Mouse (Mus musculus): ENCODE data around the gene Rad17. TPM values are rescaled to one million over a fixed set of nuclear protein-coding genes. Genes with fewer than 3 reads are reported as not detected.

Rad17 gene
- polyA plus RNA-seq, 1 experiment from 2014 or later: 18.6 TPM

GRCm38 (mm10) chr13:100603738-100604095 lies 47.1 kb downstream of the Rad17 start:
- Histone ChIP-seq H3K9ac (ENCODE audit: low read depth, low read length) (no peak overlapping the region), H3K4me2 (ENCODE audit: low read length) (no peak overlapping the region), H3K27me3 (ENCODE audit: insufficient read depth, low read length) (no peaks in the 10 kb centered on the region), H3K9me3 (replicated peaks; ENCODE audit: low read length) (no peaks in the 10 kb centered on the region), H3K36me3 (ENCODE audit: insufficient read depth, low read length) (peaks cover 3% of the 10 kb centered on the region; the same call in 1 of the 2 replicates), H3K27ac (0 out of 2 replicates have a peak overlapping the region, but pooled peaks have one; percentile 31), H3K4me3 (replicated peaks; ENCODE audit: low read depth, low read length) (no peak overlapping the region), H3K4me1 (replicated peaks; ENCODE audit: insufficient read depth, low read length) (no peaks in the 10 kb centered on the region)
- TF ChIP-seq CTCF (IDR thresholded peaks at IDR 0.05; ENCODE audit: low read depth): no peak
- ATAC-seq (replicated peaks; ENCODE audit: low FRiP score, low read depth) (no peak), DNase-seq (ENCODE audit: low spot score) (no peak)
- WGBS: 94% methylated on average over 11 of the region's 11 CpGs

- no peak for DNase-seq (ENCODE audit: low spot score)
- H3K27ac ChIP-seq: peak overlapping the region; percentile 31; the same call in 1 of the 2 replicates
- no peak overlapping the region for H3K4me3 ChIP-seq (replicated peaks; ENCODE audit: low read depth, low read length)
- no peaks in the 10 kb centered on the region for H3K9me3 ChIP-seq (replicated peaks; ENCODE audit: low read length)
- no peak for ATAC-seq (replicated peaks; ENCODE audit: low FRiP score, low read depth)
- H3K27me3 ChIP-seq (ENCODE audit: insufficient read depth, low read length): no peaks in the 10 kb centered on the region
- no peak overlapping the region for H3K4me2 ChIP-seq (ENCODE audit: low read length)
- no peak overlapping the region for H3K9ac ChIP-seq (ENCODE audit: low read depth, low read length)
- TF ChIP-seq CTCF (IDR thresholded peaks at IDR 0.05; ENCODE audit: low read depth): no peak
- H3K36me3 ChIP-seq (ENCODE audit: insufficient read depth, low read length): peaks cover 3% of the 10 kb centered on the region; the same call in 1 of the 2 replicates
- WGBS: 88% methylated on average over 10 of the region's 10 CpGs
- H3K4me1 ChIP-seq (replicated peaks; ENCODE audit: insufficient read depth, low read length): no peaks in the 10 kb centered on the region
Observed at GRCm38 (mm10) chr13:100603031-100603737, 47.7 kb downstream of the Rad17 start.

- peaks cover 3% of the 10 kb centered on the region; the same call in 1 of the 2 replicates for H3K36me3 ChIP-seq (ENCODE audit: insufficient read depth, low read length)
- H3K4me2 ChIP-seq (ENCODE audit: low read length): no peak overlapping the region
- no peak for TF ChIP-seq CTCF (IDR thresholded peaks at IDR 0.05; ENCODE audit: low read depth)
- no peaks in the 10 kb centered on the region for H3K9me3 ChIP-seq (replicated peaks; ENCODE audit: low read length)
- H3K27ac ChIP-seq: peak overlapping the region; percentile 31; the same call in 1 of the 2 replicates
- H3K4me1 ChIP-seq (replicated peaks; ENCODE audit: insufficient read depth, low read length): no peaks in the 10 kb centered on the region
- WGBS: 57% methylated on average over 5 of the region's 5 CpGs
- H3K4me3 ChIP-seq (replicated peaks; ENCODE audit: low read depth, low read length): no peak overlapping the region
- no peak overlapping the region for H3K9ac ChIP-seq (ENCODE audit: low read depth, low read length)
- ATAC-seq (replicated peaks; ENCODE audit: low FRiP score, low read depth): peak; percentile 92
- DNase-seq (ENCODE audit: low spot score): peak; percentile 48
- no peaks in the 10 kb centered on the region for H3K27me3 ChIP-seq (ENCODE audit: insufficient read depth, low read length)
Observed at GRCm38 (mm10) chr13:100602239-100602902, 48.5 kb downstream of the Rad17 start.

- Histone ChIP-seq H3K27ac (no peak overlapping the region), H3K4me3 (replicated peaks; ENCODE audit: low read depth, low read length) (no peak overlapping the region)
Observed at GRCm38 (mm10) chr13:100601034-100601433, 49.8 kb downstream of the Rad17 start.

GRCm38 (mm10) chr13:100600317-100600716 lies 50.5 kb downstream of the Rad17 start:
- Histone ChIP-seq H3K36me3 (ENCODE audit: insufficient read depth, low read length) (peaks cover 6% of the 10 kb centered on the region; the same call in 1 of the 2 replicates), H3K9me3 (replicated peaks; ENCODE audit: low read length) (no peaks in the 10 kb centered on the region), H3K4me1 (replicated peaks; ENCODE audit: insufficient read depth, low read length) (no peaks in the 10 kb centered on the region), H3K4me3 (replicated peaks; ENCODE audit: low read depth, low read length) (no peak overlapping the region), H3K27ac (no peak overlapping the region), H3K27me3 (ENCODE audit: insufficient read depth, low read length) (no peaks in the 10 kb centered on the region), H3K4me2 (ENCODE audit: low read length) (0 out of 2 replicates have a peak overlapping the region, but pooled peaks have one; percentile 2), H3K9ac (ENCODE audit: low read depth, low read length) (no peak overlapping the region)
- DNase-seq (ENCODE audit: low spot score) (no peak), ATAC-seq (replicated peaks; ENCODE audit: low FRiP score, low read depth) (no peak)
- TF ChIP-seq CTCF (IDR thresholded peaks at IDR 0.05; ENCODE audit: low read depth): no peak
- WGBS: 76% methylated on average over 12 of the region's 12 CpGs

More at GRCm38 (mm10) chr13:100601034-100601433, 49.8 kb downstream of the Rad17 start:
- Histone ChIP-seq H3K4me2 (ENCODE audit: low read length) (0 out of 2 replicates have a peak overlapping the region, but pooled peaks have one; percentile 2), H3K27me3 (ENCODE audit: insufficient read depth, low read length) (no peaks in the 10 kb centered on the region), H3K4me1 (replicated peaks; ENCODE audit: insufficient read depth, low read length) (no peaks in the 10 kb centered on the region), H3K9ac (ENCODE audit: low read depth, low read length) (no peak overlapping the region), H3K9me3 (replicated peaks; ENCODE audit: low read length) (no peaks in the 10 kb centered on the region), H3K36me3 (ENCODE audit: insufficient read depth, low read length) (peaks cover 6% of the 10 kb centered on the region; the same call in 1 of the 2 replicates)
- ATAC-seq (replicated peaks; ENCODE audit: low FRiP score, low read depth): no peak
- WGBS: 70% methylated on average over 8 of the region's 8 CpGs
- DNase-seq (ENCODE audit: low spot score): no peak
- TF ChIP-seq CTCF (IDR thresholded peaks at IDR 0.05; ENCODE audit: low read depth): no peak

- H3K36me3 ChIP-seq (ENCODE audit: insufficient read depth, low read length): peaks cover 6% of the 10 kb centered on the region; the same call in 1 of the 2 replicates
- no peak overlapping the region for H3K27ac ChIP-seq
- no peaks in the 10 kb centered on the region for H3K9me3 ChIP-seq (replicated peaks; ENCODE audit: low read length)
- H3K4me2 ChIP-seq (ENCODE audit: low read length): no peak overlapping the region
- H3K27me3 ChIP-seq (ENCODE audit: insufficient read depth, low read length): no peaks in the 10 kb centered on the region
- no peak for DNase-seq (ENCODE audit: low spot score)
- no peak for ATAC-seq (replicated peaks; ENCODE audit: low FRiP score, low read depth)
- no peak overlapping the region for H3K9ac ChIP-seq (ENCODE audit: low read depth, low read length)
- no peaks in the 10 kb centered on the region for H3K4me1 ChIP-seq (replicated peaks; ENCODE audit: insufficient read depth, low read length)
- TF ChIP-seq CTCF (IDR thresholded peaks at IDR 0.05; ENCODE audit: low read depth): no peak
- 74% methylated on average over 9 of the region's 9 CpGs for WGBS
- no peak overlapping the region for H3K4me3 ChIP-seq (replicated peaks; ENCODE audit: low read depth, low read length)
Observed at GRCm38 (mm10) chr13:100597284-100597683, 53.6 kb downstream of the Rad17 start.

All from kidney, postnatal 0 days (tissue).